Mouse (Mus musculus): ENCODE measurements around the gene Lpcat2b. TPM values are rescaled to one million over a fixed set of nuclear protein-coding genes. Genes with fewer than 3 reads are reported as not detected.

Lpcat2b gene
- polyA plus RNA-seq, 1 experiment, result 0.14 TPM

GRCm38 (mm10) chr5:107470600-107471329 lies 39.4 kb downstream of the Lpcat2b start:
- 68% methylated on average over 10 of the region's 10 CpGs for WGBS

GRCm38 (mm10) chr5:107480194-107480593 lies 48.8 kb downstream of the Lpcat2b start:
- H3K4me1 ChIP-seq (ENCODE audit: control insufficient read depth, insufficient read depth, low read length), result no peaks in the 10 kb centered on the region
- no peak overlapping the region for H3K4me3 ChIP-seq (replicated peaks; ENCODE audit: extremely low read depth, low read depth, low read length)
- no peak for TF ChIP-seq CTCF (IDR thresholded peaks at IDR 0.05; ENCODE audit: insufficient read depth, low read length)
- TF ChIP-seq POLR2A (IDR thresholded peaks at IDR 0.05; ENCODE audit: borderline replicate concordance, extremely low read depth, low read depth, low read length), result no peak
- no peak for DNase-seq
- 85% methylated on average over 2 of the region's 2 CpGs for WGBS

More at GRCm38 (mm10) chr5:107470600-107471329, 39.4 kb downstream of the Lpcat2b start:
- H3K4me1 ChIP-seq (ENCODE audit: control insufficient read depth, insufficient read depth, low read length), result no peaks in the 10 kb centered on the region
- DNase-seq, result no peak
- TF ChIP-seq POLR2A (IDR thresholded peaks at IDR 0.05; ENCODE audit: borderline replicate concordance, extremely low read depth, low read depth, low read length) (no peak), CTCF (IDR thresholded peaks at IDR 0.05; ENCODE audit: insufficient read depth, low read length) (no peak)
- no peak overlapping the region for H3K4me3 ChIP-seq (replicated peaks; ENCODE audit: extremely low read depth, low read depth, low read length)

Other genes starting within 250 kb of the Lpcat2b start
- 44.8 and 47.3 TPM in 2 replicates for gene Tgfbr3, start 141.9 kb upstream of the Lpcat2b start, polyA plus RNA-seq (2012; rRNA removed)
- gene Brdt, start 100.4 kb upstream of the Lpcat2b start, polyA plus RNA-seq (2012; rRNA removed), result 0.71 and 1.1 TPM in 2 replicates
- 1.9 and 2.0 TPM in 2 replicates for gene Ephx4, start 28.8 kb upstream of the Lpcat2b start, polyA plus RNA-seq (2012; rRNA removed)
- gene Btbd8, start 6.4 kb downstream of the Lpcat2b start, polyA plus RNA-seq (2012; rRNA removed), result 1.0 and 1.2 TPM in 2 replicates
- gene Gm42669, start 76.1 kb downstream of the Lpcat2b start, polyA plus RNA-seq (2012; rRNA removed), result 0.06 TPM in 1 of 2 replicates, not detected in the other
- not detected in 2 replicates for gene 1700028K03Rik, start 103.2 kb downstream of the Lpcat2b start, polyA plus RNA-seq (2012; rRNA removed)
- gene Rpap2, start 165.8 kb downstream of the Lpcat2b start, polyA plus RNA-seq (2012; rRNA removed), result 1.5 and 2.5 TPM in 2 replicates
- gene Glmn, start 166.3 kb downstream of the Lpcat2b start, polyA plus RNA-seq (2012; rRNA removed), result 0.80 and 0.85 TPM in 2 replicates

Data from lung, adult 2 months (tissue).